Mouse (Mus musculus) heart, postnatal 0 days (tissue): ENCODE data around the gene Meis1. TPM values are rescaled to one million over a fixed set of nuclear protein-coding genes. Genes with fewer than 3 reads are reported as not detected.

ENCODE experiments used
- ATAC-seq: fragments of 200-750 bp; cut with Nextera tagmentation; 2 replicates; pipeline ENCODE4 v1.8.0; 2017; ENCODE audit warnings: low read depth, moderate number of reproducible peaks, moderate library complexity; ENCODE audit not compliant: insufficient read depth
- DNase-seq: peaks from one replicate; pipeline ENCODE4 v3.0.0-alpha.2; 2016; ENCODE audit warnings: low spot score
- H3K27ac ChIP-seq: fragments of 300-500 bp; sonication (generic); 2 replicates; pipeline ENCODE4 v1.5.1; 2014; ENCODE audit warnings: low read depth, mild to moderate bottlenecking
- H3K27me3 ChIP-seq: fragments of 300-500 bp; sonication (generic); 2 replicates; pipeline ENCODE4 v1.6.1; 2014; ENCODE audit warnings: low read length, mixed read lengths; ENCODE audit not compliant: control insufficient read depth, insufficient read depth
- H3K36me3 ChIP-seq: fragments of 300-500 bp; sonication (generic); replicated peaks from 2 replicates; pipeline ENCODE4 v1.6.1; 2014; ENCODE audit warnings: low read length, mixed read lengths; ENCODE audit not compliant: control insufficient read depth, insufficient read depth
- H3K4me1 ChIP-seq: fragments of 300-500 bp; sonication (generic); 2 replicates; pipeline ENCODE4 v1.6.1; 2014; ENCODE audit warnings: antibody characterized with exemption; ENCODE audit not compliant: control insufficient read depth, insufficient read depth
- H3K4me2 ChIP-seq: fragments of 300-500 bp; sonication (generic); 2 replicates; pipeline ENCODE4 v1.6.1; 2014; ENCODE audit warnings: low read depth, mild to moderate bottlenecking, low read length, moderate library complexity
- H3K4me3 ChIP-seq: fragments of 300-500 bp; sonication (generic); 2 replicates; pipeline ENCODE4 v1.5.1; 2014; ENCODE audit warnings: low read depth, low read length
- H3K9ac ChIP-seq: fragments of 300-500 bp; sonication (generic); replicated peaks from 2 replicates; pipeline ENCODE4 v1.6.1; 2014; ENCODE audit warnings: low read depth, low read length, mixed read lengths
- H3K9me3 ChIP-seq: fragments of 300-500 bp; sonication (generic); replicated peaks from 2 replicates; pipeline ENCODE4 v1.6.1; 2016; ENCODE audit warnings: low read length; ENCODE audit not compliant: control insufficient read depth
- CTCF ChIP-seq: IDR thresholded peaks from 2 replicates; pipeline ENCODE4 v1.5.1; 2016; ENCODE audit warnings: antibody characterized with exemption, control low read depth, low read depth
- EP300 ChIP-seq: IDR thresholded peaks from 2 replicates; pipeline ENCODE4 v1.6.1; 2016; ENCODE audit warnings: antibody characterized with exemption, low read depth
- WGBS: fragments of 180-500 bp; shearing (Covaris S2); extraction: QIAGEN DNeasy Blood & Tissue Kit; methylation state at CpG from one replicate; pipeline ENCODE4 v1.1.7; 2014; 5-methylcytosine and 5-hydroxymethylcytosine counted together
- polyA plus RNA-seq: library from polyadenylated mRNA; unstranded; fragments of >200 nt; fragmentation: Nextera tagmentation; extraction: Ambion mirVana; gene quantifications from 2 replicates; pipeline ENCODE4 v1.2.1, GENCODE M21; 2015
- total RNA-seq: library from RNA; depleted of rRNA; stranded (reverse); fragments of >200 nt; gene quantifications from 2 replicates; pipeline ENCODE4 v1.2.3, GENCODE M21; 2014; ENCODE audit warnings: low replicate concordance

Meis1 gene
- total and polyA plus RNA-seq, 2 experiments from 2014 or later, result 34.8 to 35.4 TPM

DNA sequence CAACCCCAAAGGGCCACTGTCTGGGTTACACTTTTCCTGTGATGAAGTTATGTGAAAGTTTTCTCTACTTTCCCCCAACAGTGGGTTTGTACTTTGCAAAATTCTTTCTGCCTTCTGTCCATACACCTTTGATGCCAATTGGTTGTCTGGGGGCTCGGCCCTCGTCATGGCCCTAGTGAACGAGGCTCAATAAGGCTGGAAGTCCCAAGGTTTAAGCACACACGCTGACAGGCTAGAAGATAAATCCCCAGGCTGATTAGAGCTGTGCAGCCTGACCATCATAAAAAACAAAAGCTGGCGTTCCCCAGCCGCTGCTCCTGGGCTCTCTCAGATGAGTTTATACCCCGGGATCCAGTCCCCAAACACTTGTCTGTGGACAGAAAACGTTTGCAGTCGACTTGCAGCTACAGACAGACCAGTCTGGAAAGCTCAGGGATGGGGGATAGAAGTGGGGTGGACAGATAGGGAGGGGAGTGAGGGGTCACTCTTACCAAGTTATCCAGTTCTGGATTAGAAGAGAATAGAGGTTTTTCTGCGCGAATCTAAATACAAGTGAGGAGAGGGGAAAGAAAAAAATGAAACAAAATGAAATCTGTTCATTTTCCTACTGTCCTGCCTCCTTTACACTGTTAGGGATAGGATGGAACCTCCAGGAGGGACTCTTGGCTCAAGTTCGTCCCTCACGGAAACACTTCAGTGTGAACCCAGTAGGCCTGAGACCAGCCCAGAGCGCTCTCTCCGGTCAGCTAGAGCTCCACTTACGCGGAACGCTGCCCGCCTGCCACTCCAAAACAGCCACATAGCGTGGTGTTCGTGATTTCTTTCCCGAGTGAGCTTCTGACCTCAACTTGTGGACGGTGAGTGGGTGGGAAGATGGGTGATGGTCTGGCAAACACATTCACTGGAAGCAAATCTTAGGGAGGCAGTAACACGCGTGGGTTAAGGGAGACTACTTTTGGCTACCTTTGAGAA lies 5.4 kb downstream of the Meis1 start:
- H3K9me3 ChIP-seq, result no peaks in the 10 kb centered on the region
- TF ChIP-seq EP300, result no peak
- peak; percentile 10; the same call in 1 of the 2 replicates for ATAC-seq
- no peaks in the 10 kb centered on the region for H3K27me3 ChIP-seq
- peak overlapping the region; percentile 98 for H3K4me2 ChIP-seq
- 0 out of 2 replicates have a peak, but pooled peaks cover 6% of the 10 kb centered on the region for H3K36me3 ChIP-seq
- H3K27ac ChIP-seq, result peak overlapping the region; percentile 83
- 13% methylated on average over 25 of the region's 25 CpGs for WGBS
- H3K9ac ChIP-seq, result peak overlapping the region; percentile 89
- peaks cover 25% of the 10 kb centered on the region for H3K4me1 ChIP-seq
- DNase-seq, result peak; percentile 51
- H3K4me3 ChIP-seq, result peak overlapping the region; percentile 73

DNA sequence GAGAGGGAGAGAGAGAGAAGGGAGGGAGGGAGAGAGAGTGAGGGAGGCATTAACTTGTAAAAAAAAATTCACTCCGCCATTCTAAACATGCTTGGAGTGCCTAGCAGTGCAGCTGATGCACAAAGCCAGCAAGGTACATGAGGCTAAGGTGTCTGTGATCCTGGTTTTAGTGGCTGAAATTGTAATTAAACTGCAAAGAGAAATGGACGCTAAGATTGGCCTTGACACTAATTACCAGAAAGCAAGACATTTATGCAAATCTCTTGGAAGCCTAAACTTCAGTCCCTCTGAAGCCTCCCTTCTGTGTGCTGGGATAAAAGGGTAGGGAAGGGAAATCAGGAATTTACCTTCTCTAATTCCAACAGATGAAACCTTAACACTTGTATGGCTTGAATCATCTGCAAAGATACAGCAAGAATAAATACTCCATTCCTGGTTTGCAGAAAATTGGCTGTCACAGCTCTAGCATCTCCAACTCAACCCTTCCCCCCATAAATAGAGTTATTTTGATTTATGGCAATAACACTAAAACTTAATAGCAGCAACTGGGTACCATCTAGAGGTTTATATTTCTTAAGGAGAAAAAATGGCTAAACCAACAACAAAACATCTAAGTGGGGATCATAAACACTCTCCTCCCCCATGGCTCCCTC lies 6.2 kb downstream of the Meis1 start:
- DNase-seq, result no peak
- TF ChIP-seq EP300 (no peak), CTCF (no peak)
- Histone ChIP-seq H3K36me3 (0 out of 2 replicates have a peak, but pooled peaks cover 6% of the 10 kb centered on the region), H3K9me3 (no peaks in the 10 kb centered on the region), H3K9ac (peak overlapping the region; percentile 89), H3K4me1 (peaks cover 30% of the 10 kb centered on the region), H3K4me3 (peak overlapping the region; percentile 73; the same call in 1 of the 2 replicates), H3K27ac (peak overlapping the region; percentile 83), H3K4me2 (peak overlapping the region; percentile 98), H3K27me3 (no peaks in the 10 kb centered on the region)
- 31% methylated on average over 2 of the region's 2 CpGs for WGBS
- ATAC-seq, result no peak

DNA sequence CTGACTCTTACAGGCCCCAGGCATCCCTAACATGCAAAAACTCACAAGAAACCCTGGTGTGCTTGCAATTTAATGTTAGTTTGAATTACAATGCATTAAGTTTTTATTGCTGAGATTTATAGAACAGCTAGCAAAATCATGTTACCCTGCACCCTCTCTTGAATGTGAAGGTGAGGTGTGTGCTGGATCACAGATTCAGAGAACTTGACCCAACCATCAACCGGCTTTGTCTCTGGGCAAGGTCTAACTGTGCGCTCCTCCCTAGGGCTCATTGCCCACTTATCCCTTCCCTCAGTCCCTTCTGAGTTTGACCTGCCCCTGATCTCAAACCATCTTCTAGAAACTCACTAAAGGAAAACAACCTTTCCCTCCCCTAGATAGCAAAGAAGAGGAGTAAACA lies 6.8 kb downstream of the Meis1 start:
- Histone ChIP-seq H3K27me3 (no peaks in the 10 kb centered on the region), H3K4me3 (no peak overlapping the region; the same call in 1 of the 2 replicates), H3K4me2 (peak overlapping the region; percentile 98), H3K9ac (peak overlapping the region; percentile 9; the same call in 1 of the 2 replicates), H3K9me3 (no peaks in the 10 kb centered on the region), H3K27ac (peak overlapping the region; percentile 83), H3K4me1 (peaks cover 35% of the 10 kb centered on the region), H3K36me3 (0 out of 2 replicates have a peak, but pooled peaks cover 6% of the 10 kb centered on the region)
- ATAC-seq (no peak), DNase-seq (no peak)
- TF ChIP-seq EP300 (no peak), CTCF (no peak)
- 35% methylated on average over 2 of the region's 2 CpGs for WGBS

DNA sequence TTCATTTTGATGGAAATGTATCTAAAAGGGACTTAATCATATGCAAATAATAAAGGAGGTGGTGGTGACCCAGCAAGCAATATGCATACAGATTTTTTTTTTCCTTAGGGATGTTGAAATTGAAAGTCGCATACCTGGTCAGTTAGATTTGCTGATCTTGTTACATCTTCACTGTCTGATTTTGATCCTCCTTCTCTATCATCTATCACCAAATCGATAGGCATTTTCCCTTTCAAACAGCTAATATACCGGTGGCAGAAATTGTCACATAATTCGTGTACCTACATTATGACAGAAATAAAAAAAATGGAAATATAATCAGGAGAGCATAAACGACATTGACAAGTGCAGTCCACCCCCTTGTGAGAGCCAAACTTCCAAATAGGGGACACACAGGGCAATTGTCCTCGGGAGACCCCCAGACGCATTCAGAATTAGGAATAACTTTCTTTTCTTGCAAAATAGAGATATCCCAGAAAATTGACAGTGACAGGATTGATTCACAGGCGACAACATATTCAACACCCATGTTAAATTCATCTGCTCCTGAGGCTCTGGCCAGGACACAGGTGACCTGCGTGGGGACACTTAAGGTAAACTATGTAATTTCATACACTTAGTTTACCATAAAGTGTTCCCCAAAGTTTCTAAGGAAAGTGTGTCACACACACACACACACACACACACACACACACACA lies 7.5 kb downstream of the Meis1 start:
- peak overlapping the region; percentile 88; the same call in 1 of the 2 replicates for H3K27ac ChIP-seq
- peak overlapping the region; percentile 98 for H3K4me2 ChIP-seq
- H3K36me3 ChIP-seq, result 0 out of 2 replicates have a peak, but pooled peaks cover 6% of the 10 kb centered on the region
- no peaks in the 10 kb centered on the region for H3K27me3 ChIP-seq
- H3K4me3 ChIP-seq, result peak overlapping the region; percentile 19
- DNase-seq (no peak), ATAC-seq (no peak)
- no peaks in the 10 kb centered on the region for H3K9me3 ChIP-seq
- TF ChIP-seq EP300, result no peak
- TF ChIP-seq CTCF, result no peak
- WGBS, result 47% methylated on average over 9 of the region's 9 CpGs
- H3K4me1 ChIP-seq, result peaks cover 38% of the 10 kb centered on the region
- peak overlapping the region; percentile 51 for H3K9ac ChIP-seq

DNA sequence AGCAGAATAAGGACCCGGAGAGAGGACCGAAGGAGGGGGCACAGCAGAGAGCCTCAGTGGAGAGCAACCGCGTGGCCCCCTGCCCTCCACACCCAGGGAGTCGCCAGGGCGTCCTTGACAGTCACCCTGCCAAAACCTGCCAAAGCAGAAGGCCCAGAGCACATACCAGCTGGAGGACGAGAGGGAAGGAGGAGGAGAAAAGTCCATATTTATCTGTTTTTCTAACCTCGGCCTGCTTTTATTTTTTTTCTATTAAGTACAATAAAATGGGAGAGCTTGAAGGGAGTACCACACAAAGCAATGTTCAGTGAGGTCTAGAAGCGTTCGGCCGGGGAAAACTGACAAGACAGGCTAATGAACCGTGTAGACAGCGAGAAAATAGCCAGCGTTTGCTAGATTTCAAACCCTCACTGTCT lies 8.4 kb downstream of the Meis1 start:
- H3K9ac ChIP-seq, result peak overlapping the region; percentile 51
- no peak for DNase-seq
- 27% methylated on average over 14 of the region's 14 CpGs for WGBS
- peaks cover 40% of the 10 kb centered on the region for H3K4me1 ChIP-seq
- 0 out of 2 replicates have a peak, but pooled peaks cover 6% of the 10 kb centered on the region for H3K36me3 ChIP-seq
- peak overlapping the region; percentile 19 for H3K4me3 ChIP-seq
- H3K4me2 ChIP-seq, result peak overlapping the region; percentile 98
- H3K27me3 ChIP-seq, result no peaks in the 10 kb centered on the region
- TF ChIP-seq CTCF, result no peak
- no peak for TF ChIP-seq EP300
- H3K9me3 ChIP-seq, result no peaks in the 10 kb centered on the region
- peak overlapping the region; percentile 88 for H3K27ac ChIP-seq
- peak; percentile 31; the same call in 1 of the 2 replicates for ATAC-seq
